Mouse (Mus musculus): ENCODE data around the gene Nap1l5.
A peak's percentile ranks its signal among the peaks of the same experiment; 100 is the strongest.

Gene Nap1l5

DNA sequence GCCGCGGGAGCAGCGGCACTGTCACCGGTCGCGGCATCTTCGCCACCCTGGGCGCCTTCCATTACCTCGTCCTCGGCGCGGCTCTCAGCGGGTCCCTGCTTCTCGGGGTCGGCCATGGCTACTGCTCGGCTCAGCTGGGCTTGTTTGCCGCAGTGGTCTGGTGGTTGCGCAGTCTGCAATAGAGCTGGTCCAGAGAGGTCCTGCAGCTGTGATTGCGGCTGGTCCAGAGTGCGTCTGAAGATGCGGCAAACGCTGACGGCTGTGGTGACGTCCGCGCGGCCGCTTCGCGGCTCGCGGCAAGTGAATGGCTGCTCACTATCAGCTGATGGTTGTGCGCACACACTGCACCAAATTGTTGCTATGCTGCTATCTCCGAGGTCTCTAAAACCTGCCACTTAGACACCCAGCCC lies at the start of gene Nap1l5:
TSS of gene Nap1l5 (minus strand) at position 225 of the 410 bp plus-strand sequence.
- peak; percentile 32 for DNase-seq

DNA sequence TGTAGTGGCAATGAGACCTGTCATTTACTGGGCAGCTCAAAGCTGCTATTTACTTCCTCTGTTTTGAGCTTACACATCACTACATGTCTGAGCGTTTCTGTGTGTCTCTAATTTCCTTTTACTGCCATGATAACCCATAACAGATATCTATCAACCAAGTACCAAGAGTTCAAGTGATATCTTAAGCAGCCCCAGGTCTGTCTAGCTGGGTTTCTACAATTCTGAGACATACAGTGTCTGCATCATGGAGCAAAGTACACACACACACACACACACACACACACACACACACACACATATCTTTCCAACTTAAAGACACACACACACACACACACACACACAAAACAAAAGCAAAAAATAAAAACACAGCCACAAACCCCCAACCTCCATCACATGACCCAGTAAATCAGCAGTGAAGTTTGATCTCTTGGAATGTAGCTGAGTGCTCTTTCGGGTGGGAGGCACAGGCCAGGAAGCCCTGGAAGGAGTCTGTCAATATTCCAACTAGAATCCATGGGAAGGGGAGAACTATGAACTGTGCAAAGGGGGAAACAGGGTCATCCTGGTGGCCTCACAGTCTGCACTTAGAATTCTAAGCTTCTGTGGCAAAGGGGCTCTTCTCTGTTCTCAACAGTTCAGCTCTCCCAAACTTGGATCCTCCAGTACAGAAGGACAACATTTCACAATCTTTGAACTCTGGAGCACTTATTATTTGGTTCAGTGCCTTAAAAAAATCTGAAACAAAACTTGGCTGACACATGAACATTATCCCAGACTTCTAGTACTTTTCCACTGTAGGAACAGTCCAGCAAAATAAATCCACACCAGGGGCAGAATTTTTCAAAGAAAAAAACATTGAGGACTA lies 44.5 kb upstream of the Nap1l5 start:
- DNase-seq, result peak; percentile 67

DNA sequence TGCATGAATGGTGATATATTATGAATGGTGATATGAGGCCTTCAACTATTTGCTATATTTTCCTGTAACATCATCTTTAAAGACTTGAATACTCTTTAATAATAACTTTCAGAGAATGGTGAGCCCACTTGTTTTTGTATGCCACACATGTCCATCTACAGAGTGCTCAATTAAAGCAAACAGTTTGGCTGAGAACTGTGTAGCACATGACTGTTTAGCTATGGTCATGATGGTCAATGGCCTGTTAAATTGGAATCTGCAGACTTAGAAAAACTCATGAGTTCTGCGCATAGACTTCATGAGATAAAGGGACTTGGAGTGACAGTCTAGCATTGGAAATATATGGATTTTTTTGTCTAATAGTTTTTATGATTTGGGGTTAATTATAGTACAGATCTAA lies 43.5 kb upstream of the Nap1l5 start:
- DNase-seq, result no peak

GRCm38 (mm10) chr6:58946840-58947239 lies 40.0 kb upstream of the Nap1l5 start:
- no peak for DNase-seq

DNA sequence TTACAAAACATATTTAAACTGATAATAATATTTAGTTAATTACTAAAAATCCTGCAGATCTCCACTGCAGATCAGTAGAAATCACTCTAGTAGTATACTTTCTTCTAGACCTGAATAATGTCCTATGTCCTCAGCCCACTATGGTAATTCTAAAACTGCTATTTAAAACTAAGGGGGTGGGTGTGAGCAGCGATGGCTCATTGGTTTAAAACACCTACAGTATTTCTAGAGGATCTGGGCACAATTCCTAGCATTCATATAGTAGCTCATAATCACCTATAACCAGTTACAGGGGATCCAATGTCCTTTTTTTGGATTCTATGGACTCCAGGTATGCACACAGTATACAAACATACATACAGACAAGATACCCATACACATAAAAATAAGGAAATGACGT lies 39.4 kb upstream of the Nap1l5 start:
- DNase-seq, result no peak

DNA sequence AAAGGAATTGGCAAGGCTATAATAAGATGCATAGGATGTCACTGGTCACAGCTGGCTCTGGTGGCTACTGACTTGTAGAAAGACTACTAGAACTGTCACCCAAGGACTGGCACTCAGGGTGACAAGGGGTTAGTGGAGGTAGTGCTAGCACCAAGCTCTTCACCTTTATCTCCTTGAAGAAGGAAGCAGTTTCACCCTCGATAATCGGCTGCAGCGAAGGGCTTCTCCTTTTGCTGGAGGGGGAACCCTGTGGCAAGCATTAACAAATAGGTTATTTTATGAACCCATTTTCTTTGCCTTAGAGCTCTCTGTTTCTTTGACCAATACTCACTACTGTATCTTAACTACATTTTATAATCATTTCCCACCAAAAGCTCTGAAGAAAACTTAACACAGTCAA lies 37.1 kb upstream of the Nap1l5 start:
- no peak for DNase-seq

DNA sequence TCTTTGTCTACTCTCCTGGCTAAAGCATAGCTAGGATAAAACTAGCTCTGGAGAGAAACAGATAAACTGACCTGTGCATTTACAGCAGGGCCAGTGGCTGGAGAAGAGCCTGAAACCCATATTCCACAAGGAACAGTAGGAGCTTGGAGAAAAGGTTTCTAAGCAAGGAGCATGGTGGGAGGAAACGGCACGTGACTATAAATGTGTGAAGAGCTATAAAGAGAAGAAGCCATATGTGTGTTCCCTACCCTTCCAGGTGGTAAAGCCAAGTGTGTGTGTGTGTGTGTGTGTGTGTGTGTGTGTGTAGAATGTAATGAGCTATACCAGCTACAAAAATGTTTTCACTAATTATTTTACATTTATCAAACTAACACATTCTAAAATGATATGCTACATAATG lies 35.4 kb upstream of the Nap1l5 start:
- no peak for DNase-seq

DNA sequence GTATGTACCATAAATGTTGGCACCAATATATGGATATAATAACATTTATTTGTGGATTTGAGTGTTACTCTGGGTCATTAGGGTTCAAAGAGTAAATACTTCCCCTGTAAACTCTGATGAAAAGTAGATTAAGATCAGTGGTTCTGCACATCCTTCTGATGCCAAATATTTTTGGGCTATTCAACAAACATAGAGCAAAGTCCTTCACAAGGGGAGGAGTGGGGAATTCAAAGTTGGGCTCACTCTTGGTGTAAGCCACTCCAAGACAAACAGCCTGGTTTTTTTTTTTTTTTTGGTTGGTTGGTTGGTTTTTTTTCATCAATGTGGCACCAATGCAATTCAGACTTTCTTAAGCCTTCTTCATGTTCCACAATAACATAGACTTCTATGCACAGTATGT lies 30.9 kb upstream of the Nap1l5 start:
- DNase-seq, result no peak

DNA sequence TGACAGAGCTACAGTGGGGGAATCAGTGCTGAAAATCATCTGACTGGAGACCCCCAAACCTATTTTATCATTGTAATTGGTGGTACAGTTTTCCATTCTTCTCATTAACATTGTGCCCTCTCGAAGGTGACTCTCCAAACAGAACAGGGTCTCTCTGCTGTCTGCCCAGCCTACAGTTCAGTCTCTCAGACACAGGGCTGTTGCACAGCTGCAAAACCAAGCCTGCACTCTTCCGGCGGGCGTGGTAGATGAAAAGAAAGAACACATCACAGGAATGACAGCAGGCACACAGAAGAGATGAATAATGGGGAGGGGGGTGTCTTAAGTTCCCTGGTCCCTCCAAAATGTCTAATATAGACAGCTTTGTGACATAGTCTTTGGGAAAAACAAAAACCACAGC lies 27.3 kb upstream of the Nap1l5 start:
- DNase-seq, result no peak

DNA sequence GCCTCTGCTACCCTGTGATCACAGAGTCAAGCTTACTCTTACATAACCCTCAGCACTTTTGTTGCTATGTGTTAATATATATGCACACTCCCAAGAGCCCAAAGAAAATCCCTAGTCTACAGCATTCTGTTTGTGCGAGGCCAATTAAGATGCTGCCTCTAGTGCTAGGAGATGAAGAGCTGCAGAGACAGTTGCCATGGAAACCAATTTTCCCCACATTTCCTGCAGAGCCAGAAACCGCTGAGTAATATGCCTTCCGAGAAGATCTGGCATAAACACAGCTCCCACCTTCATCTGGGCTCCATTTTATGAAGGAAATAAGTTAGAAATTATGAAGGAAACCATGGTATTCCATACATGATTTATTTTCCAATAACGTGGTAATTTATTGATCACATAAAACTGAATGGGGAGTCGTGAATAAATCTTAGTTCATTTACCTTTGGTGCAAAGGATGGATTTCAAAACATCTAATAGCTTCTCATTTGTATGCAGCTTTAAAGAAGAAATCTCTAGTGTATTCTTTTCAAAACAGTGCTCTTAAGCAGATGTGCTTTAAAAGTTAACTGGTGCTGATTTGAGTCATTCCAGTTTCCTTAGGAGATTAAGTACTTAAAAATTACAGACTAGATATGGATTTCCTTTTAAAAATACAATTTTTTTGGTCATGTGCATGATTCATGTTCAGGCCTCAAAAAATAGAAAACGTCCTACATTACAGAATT lies 26.5 kb upstream of the Nap1l5 start:
- DNase-seq, result no peak

DNA sequence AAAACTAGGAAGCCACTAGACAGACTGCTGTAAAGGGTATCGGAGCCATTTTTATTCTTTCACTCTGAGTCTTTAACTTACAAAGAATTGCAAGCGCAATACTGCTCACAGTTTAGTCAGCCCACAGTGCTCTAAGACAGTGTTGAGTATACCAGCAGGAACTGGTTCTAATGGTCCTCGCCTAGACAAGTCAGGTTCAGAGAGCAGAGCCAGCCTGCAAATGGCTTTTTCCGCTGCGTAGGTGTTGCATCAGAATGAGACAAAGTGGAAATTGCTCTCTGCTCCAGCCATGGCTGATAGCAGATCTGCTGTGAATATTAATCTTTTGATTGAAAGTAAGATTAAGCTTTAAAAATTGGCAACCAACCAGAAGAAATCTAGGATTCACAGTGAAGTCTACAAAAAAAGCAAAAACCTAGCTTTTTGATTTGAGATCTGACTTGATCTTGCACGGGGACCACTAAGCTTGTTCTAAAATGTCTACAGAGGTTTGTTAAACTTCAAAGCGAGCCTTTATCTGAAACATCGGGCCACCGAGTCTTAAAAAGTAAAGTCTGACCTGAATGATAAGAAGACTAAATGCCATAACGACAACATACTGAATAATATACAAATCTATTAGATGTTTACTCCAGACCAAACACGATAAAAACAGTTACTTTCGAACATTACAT lies 25.8 kb upstream of the Nap1l5 start:
- DNase-seq, result no peak

- no peak for DNase-seq
These were observed 24.3 kb upstream of the Nap1l5 start for GRCm38 (mm10) chr6:58931149-58931548.

DNA sequence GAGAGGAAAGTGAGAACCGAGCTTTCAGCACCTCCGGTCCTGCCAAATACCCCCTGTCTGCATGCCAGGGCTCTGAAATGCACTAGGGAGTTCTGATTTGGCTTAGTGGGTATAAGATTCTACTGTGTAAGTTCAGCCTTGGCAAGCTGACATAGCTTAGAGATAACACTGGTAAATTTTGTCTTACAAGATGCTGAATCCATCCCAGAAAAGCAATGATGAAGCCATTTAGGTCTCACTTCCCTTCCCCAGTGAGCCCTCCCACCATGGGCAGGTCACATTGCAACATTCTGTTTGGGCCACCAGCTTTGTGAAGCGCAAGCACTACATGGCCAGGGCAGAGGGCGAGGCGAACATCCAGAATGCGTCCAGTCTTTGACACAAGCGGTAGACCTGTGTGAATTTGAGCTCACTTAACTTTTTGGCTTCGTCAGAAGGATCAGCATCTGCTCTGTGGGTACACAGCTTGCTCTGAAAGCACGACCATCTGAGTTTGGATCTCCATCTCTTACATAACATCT lies 23.1 kb upstream of the Nap1l5 start:
- no peak for DNase-seq

GRCm38 (mm10) chr6:58927881-58928280 lies 21.0 kb upstream of the Nap1l5 start:
- peak; percentile 76 for DNase-seq

DNA sequence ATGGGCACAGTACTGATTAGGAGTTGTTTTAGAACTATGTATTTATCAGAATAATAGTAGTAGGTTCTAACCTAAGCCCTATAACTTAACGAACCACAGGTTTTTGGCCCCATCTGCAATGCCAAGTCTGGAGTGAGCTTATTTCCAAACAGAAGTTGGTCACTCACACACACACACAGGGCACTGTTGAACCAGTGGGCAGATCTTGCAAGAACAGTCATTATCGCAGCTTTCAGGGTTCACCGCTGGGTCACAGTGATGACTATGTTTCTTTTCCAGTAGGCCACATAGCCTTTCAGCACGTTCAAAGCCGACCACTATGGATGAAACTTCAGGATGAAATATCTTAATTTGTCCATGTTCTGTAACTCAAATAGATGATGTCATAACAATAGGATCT lies 15.6 kb upstream of the Nap1l5 start:
- DNase-seq, result no peak

DNA sequence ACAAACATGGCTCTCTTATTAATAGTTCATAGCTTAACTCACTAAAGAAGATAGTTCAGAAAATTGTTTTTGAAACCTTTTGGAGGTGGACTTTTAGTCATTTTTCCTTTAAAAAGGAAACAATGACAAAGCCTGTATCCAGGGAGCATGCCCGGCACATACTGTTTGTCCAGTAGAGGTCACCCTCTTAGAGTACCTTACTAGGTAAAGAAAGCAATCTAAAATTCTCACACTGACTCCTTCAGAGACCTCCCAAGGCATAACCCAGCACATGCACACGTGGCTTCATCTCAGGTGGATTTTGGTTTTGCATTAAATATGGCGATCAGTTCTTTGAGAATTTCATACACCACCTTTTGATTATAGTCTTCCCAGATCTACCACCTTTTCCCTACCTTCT lies 14.7 kb upstream of the Nap1l5 start:
- DNase-seq, result no peak

- no peak for DNase-seq
These were observed 13.9 kb upstream of the Nap1l5 start for GRCm38 (mm10) chr6:58920735-58921134.

DNA sequence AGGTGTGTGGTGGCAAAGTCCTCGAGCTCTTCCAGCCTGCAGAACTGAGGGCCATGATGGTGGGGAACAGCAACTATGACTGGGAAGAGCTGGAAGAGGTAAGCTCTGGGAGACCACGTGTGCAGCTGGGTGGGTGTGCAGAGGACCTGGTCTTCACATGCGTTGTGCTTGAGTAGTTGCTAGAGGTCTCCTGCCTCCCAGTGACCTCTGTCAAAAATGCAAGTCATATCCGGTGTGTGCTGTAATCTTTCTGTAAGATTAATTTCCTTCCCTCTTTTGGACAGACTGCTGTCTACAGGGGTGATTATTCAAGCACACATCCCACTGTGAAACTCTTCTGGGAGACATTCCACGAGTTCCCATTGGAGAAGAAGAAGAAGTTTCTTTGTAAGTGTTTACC lies 9.6 kb upstream of the Nap1l5 start:
- DNase-seq, result no peak

- DNase-seq, result no peak
These were observed 7.1 kb upstream of the Nap1l5 start for GRCm38 (mm10) chr6:58913971-58914370.

DNA sequence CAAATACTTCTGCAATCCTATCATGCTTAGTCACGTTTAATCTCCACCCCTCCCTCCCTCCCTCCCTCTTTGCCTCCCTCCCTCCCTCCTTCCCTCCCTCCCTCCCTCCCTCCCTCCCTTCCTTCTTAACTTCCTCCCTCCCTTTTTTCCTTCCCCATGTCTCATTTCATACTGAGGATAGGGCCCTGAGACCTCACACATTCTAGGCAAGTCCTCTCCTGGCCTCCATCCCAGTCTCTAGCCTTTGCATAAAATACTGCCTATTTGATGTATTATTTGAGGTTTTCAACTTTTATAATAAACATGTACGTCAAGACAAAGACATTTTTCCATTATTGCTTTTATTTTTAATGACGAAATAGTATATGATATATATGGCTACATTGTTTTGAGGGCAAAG lies 6.7 kb upstream of the Nap1l5 start:
- DNase-seq, result no peak

- no peak for DNase-seq
These were observed 6.0 kb upstream of the Nap1l5 start for GRCm38 (mm10) chr6:58912842-58913241.

DNA sequence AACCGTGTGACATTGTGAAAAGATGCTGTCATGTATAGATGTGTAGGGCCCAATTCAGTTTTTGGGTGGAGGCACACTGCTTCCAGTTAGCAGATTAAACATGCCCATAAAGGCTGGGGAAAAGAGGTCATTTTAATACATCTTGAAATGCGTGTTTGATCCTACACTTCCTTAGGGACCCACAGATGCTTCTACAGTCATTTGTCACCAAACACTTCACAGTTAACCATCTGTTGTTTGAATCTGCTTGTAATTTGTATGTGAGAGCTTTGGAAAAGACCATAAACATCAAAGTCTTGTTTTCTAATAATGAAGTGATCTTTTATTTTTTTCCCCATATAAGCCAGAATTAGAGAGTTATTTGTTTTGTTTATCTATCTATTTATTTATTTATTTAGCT lies 915 bp upstream of the Nap1l5 start:
- no peak for DNase-seq

DNA sequence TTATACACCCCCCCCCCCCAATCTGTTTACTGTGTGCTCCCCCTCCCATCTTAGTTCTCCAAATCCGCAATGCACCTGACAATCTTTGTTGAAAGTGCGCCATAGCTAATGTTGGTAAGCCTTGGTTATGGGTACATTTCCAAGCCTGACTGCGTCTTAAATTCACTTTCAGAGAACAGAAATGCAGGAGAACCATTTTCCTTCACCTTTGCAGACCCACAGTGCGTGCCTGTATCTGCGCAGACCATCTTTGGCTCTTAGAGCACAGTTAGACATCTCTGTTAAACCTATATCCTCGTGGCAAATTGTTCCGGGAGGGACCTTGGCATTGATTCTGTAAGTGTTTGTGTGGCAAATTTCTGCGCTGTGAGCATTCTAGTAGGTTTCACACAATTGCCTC lies 460 bp upstream of the Nap1l5 start:
- no peak for DNase-seq

DNA sequence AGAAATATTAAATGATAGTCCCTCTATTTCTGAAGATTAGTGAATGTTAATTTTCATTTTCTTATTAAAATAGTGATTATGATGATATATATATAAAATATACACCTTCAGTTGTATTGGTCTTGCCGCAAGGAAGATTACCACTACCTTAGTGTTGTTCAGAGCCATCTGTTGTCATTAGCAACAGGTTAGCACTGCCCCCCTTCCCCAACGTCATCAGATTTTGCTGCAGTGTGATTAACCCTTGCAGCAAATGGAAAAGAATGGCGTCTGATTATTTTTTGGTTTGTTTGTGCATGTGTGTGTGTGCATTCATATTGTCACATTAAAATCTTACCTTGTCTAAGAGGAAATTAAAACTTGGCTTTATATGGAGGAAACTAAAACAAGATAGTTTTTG lies 2.3 kb downstream of the Nap1l5 start:
- DNase-seq, result no peak

Data from kidney, adult 11 months (tissue).